Mouse (Mus musculus) bone marrow macrophage, adult 2 months (primary cell): ENCODE data around the gene Ccar1. TPM values are rescaled to one million over a fixed set of nuclear protein-coding genes. Genes with fewer than 3 reads are reported as not detected.
"Not testable (repeated sequence)": the region's sequence is repeated elsewhere in the genome, so short reads cannot be mapped to it uniquely, and the experiment has no call there.

ENCODE experiments used
- H3K27ac ChIP-seq: 2 replicates; pipeline ENCODE4 v1.5.1; 2012; ENCODE audit warnings: low read depth, low read length; ENCODE audit not compliant: insufficient read depth
- H3K4me1 ChIP-seq: 2 replicates; pipeline ENCODE4 v1.6.1; 2012; ENCODE audit warnings: low read length; ENCODE audit not compliant: control insufficient read depth, insufficient read depth
- H3K4me3 ChIP-seq: 2 replicates; pipeline ENCODE4 v1.5.1; 2012; ENCODE audit warnings: mild to moderate bottlenecking, low read length, moderate library complexity; ENCODE audit not compliant: insufficient read depth
- CTCF ChIP-seq: IDR thresholded peaks from 2 replicates; pipeline ENCODE4 v1.5.1; 2012; ENCODE audit warnings: low read depth, mild to moderate bottlenecking, low read length, moderate library complexity
- POLR2A ChIP-seq: IDR thresholded peaks from 2 replicates; pipeline ENCODE4 v1.6.1; 2012; ENCODE audit warnings: mild to moderate bottlenecking, low read depth, low read length, borderline replicate concordance
- polyA plus RNA-seq: library from polyadenylated mRNA; stranded (reverse); fragments of >200 nt; gene quantifications from 2 replicates; pipeline ENCODE4 v1.2.4, GENCODE M21; 2012; ENCODE audit not compliant: missing spikeins, insufficient read depth, insufficient read length

Gene Ccar1
- polyA plus RNA-seq, 1 experiment, result 82.6 TPM

DNA sequence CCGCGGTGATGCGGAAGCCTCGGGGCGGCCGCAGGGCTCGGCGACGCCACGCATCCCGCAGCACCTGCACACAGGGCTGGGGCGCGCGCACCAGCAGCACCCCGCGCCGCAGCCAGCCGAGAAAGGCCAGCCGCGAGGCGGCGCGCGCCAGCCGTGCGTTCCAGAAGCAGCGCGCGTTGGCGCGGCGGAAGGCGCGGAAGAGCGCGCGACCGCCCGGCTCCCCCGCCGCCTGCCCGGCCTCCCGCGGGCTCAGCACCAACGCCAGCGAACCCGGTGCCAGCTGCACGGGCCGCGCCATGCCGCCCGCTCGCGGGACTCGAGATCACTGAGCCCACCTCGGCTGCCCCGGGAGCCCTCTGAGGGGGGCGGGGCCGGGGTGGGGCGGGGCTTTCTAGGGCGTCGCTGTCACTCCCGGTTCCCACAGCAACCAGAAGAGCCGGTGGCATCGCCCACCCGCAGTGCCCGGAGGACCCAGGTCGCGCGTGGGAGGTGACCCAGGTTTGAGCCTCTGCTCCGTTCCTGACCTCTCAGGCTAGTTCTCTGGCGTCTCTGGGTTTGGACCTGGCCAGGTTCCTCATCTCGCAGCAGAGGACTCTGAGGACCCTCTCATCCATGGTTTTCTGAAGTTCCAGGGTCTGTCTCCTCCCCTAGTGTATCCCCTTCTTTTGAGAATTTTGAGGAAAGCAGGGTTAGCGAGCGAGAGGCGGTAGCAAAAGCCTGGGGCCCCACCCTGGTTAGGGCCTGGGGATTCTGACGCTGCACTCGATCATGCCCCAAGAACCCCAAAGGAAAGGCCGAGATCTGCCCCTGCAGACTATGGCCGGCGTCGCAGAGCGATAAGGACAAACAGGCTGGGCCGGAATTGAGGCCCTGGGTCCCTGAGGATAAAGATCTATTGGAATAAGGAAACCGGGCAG is 66.1 kb downstream of the Ccar1 start, which contains the start of gene Stox1:
Gene Stox1, minus strand, starts transcription at position 358 of the 917 bp plus-strand sequence.
- TF ChIP-seq POLR2A, result no peak
- no peak; the same call in 1 of the 2 replicates for TF ChIP-seq CTCF
- Histone ChIP-seq H3K4me1 (no peaks in the 10 kb centered on the region), H3K4me3 (peak within 1 kb of the TSS; percentile 54), H3K27ac (no peak within 1 kb of the TSS)

DNA sequence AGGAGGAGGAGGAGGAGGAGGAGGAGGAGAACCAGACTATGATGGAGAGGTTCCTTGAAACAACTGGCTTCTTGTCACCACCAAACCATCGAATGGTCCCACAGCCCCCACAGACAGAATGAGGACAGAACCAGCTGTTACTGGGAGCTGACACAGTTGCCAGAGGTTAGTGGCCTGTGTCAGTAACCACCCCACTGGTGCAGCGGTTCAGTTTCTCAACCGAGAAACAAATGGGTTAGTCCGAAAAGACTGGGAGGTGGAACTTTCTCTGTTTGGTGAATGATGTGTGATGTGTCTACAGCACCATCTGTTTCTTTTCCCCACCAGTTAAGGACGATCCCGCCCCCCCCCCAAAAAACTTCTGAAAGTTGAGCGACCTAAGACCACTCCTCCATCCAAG is 67.2 kb downstream of the Ccar1 start:
- H3K4me1 ChIP-seq, result no peaks in the 10 kb centered on the region
- no peak for TF ChIP-seq CTCF
- no peak for TF ChIP-seq POLR2A
- H3K27ac ChIP-seq, result no peak overlapping the region
- H3K4me3 ChIP-seq, result no peak overlapping the region

DNA sequence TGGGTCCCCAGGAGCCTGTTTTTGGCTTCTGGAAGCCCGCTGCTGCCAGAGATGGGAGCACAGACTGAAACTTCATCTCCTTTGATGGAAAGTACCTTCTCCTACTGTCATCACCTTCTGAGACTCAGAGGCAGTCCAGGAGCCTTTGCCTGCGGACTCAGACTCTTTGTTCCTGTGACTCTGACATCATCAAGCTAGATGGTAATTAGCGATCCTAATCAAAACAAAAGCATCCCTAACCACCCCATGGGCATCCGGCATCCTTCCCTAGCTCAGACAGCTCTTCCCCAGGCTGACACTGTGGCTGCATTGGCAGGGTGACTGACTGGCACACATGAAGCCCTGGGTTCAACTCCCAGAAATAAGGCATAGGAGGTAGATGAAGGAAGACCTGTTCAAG is 69.4 kb downstream of the Ccar1 start:
- TF ChIP-seq CTCF (no peak), POLR2A (no peak)

DNA sequence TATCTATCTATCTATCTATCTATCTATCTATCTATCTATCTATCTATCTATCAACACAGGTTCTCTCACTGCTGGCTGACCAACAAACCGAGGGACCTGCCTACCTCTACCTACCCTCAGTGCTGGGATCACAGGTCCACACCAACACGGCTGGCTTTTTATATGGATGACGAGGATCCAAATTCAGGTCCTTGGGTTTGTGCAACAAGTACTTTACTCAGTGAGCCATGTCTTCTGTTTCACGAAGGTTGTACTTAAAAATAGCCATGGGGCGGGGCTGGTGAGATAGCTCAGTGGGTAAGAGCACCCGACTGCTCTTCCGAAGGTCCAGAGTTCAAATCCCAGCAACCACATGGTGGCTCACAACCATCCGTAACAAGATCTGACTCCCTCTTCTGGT is 71.5 kb downstream of the Ccar1 start:
- not testable (repeated sequence) for H3K4me1 ChIP-seq, H3K27ac ChIP-seq, H3K4me3 ChIP-seq

More for the DNA sequence above, 69.4 kb downstream of the Ccar1 start:
- H3K27ac ChIP-seq, result no peak overlapping the region
- no peak overlapping the region for H3K4me3 ChIP-seq
- H3K4me1 ChIP-seq, result no peaks in the 10 kb centered on the region

DNA sequence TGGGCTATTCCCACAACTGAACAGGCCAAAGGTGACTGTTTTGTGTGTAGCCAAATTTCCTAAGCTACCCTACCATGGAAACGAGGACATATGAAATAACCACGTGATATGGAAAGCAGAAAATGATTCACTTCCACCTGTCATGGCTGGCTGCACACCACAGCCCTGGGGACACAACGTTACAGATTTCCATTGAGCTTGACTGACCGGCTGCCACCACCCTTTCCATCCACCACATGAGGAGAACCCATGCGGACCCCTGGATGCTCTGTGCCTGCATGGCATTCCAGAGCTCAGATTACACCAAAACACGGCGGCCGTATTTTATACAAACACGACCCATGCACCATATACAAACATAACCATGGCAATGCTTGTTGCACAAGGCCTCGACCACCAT is 78.6 kb downstream of the Ccar1 start:
- TF ChIP-seq POLR2A, result no peak
- no peak for TF ChIP-seq CTCF
- H3K4me3 ChIP-seq, result no peak overlapping the region
- no peaks in the 10 kb centered on the region for H3K4me1 ChIP-seq
- no peak overlapping the region for H3K27ac ChIP-seq

DNA sequence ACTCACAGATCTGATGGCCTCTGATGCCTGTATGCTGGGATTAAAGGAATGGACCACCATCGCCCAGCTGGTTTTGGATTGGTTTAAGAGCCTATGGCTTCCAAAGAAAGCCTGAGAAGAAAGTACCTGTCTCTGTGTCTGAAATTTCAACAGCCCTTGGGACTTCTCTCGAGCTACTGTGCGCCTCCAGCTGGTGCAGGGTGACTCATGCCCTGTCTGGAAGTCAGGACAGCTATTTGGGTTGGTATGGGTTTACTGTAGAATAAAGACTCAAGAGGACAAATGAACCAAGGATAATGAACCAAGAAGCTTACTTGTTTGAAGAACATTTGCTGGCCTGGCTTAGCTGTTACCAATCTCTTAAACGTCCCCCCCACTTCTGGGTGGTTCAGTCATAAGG is 88.5 kb downstream of the Ccar1 start:
- Histone ChIP-seq H3K4me1 (no peaks in the 10 kb centered on the region), H3K4me3 (no peak overlapping the region), H3K27ac (no peak overlapping the region)
- TF ChIP-seq POLR2A (no peak), CTCF (no peak)

DNA sequence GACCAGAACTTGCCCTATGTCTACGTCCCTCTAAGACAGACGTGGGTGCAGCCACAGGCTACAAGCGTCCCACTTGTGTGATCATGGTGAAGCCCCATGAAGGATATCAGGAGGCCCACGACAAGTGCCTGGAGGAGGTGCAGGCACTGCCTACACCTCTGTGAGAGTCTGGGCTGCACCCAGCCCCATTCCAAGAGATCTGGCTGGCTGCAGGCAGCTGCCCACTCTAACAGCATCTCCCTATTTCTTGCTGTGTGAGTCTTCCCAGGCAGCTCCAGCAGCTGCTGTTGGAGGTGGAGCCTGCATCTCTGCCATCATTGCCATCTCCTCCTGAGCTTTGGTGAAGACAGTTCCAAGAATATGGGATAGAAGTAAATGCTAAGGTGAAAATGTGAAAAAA is 89.7 kb downstream of the Ccar1 start:
- Histone ChIP-seq H3K4me3 (no peak overlapping the region), H3K27ac (no peak overlapping the region), H3K4me1 (no peaks in the 10 kb centered on the region)
- TF ChIP-seq CTCF, result no peak
- no peak for TF ChIP-seq POLR2A

Other genes starting within 250 kb of the Ccar1 start
- gene Kif1bp, start 213.8 kb downstream of the Ccar1 start, polyA plus RNA-seq, result 36.9 and 40.0 TPM in 2 replicates
- 16.7 and 18.1 TPM in 2 replicates for gene Ddx21, start 190.0 kb downstream of the Ccar1 start, polyA plus RNA-seq
- 57.7 and 59.5 TPM in 2 replicates for gene Ddx50, start 141.1 kb downstream of the Ccar1 start, polyA plus RNA-seq
- not detected in 2 replicates for gene Stox1, start 66.2 kb downstream of the Ccar1 start, polyA plus RNA-seq
- 0.67 TPM in 1 of 2 replicates, not detected in the other for gene Tet1, start 116.7 kb upstream of the Ccar1 start, polyA plus RNA-seq
- gene Slc25a16, start 128.3 kb upstream of the Ccar1 start, polyA plus RNA-seq, result 15.1 and 17.3 TPM in 2 replicates
- gene Dna2, start 154.7 kb upstream of the Ccar1 start, polyA plus RNA-seq, result 17.3 and 18.3 TPM in 2 replicates
- gene Rufy2, start 187.9 kb upstream of the Ccar1 start, polyA plus RNA-seq, result 17.4 and 18.9 TPM in 2 replicates
- gene Hnrnph3, start 231.9 kb upstream of the Ccar1 start, polyA plus RNA-seq, result 44.2 and 55.0 TPM in 2 replicates
- gene Pbld2, start 232.0 kb upstream of the Ccar1 start, polyA plus RNA-seq, result 0.24 and 0.87 TPM in 2 replicates